Comparison of ENCODE assay signal across 9 mouse cellular contexts in the genomic region with DNA sequence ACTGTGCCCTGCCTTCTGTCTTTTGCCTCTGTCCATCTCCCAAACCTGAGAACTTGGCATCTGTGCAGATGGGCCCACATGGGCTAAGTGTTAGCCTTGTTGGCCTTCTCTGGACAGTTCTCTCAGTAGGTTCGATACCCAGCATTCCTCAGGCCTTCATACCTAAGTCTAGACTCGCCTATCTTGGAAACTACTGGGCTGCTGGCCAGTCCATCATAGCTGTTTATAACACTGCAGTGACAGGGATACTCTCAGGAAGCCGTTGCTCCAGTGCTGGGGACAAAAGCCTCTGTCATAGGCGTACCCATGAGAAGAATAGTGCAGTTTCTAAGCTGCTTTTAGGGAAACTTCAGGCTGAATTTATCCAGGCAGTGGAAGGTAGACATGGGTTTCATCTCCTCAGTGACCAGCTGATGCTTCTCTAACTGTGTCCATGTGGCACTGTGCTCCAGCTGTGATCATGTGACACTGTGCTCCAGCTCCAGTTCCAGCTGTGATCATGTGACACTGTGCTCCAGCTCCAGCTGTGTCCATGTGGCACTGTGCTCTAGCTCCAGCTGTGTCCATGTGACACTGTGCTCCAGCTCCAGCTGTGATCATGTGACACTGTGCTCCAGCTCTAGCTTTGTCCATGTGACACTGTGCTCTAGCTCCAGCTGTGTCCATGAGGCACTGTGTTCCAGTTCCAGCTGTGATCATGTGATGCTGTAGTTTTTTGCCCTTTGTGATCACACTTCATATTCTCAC.
A peak's percentile ranks its signal among the peaks of the same experiment; 100 is the strongest.
DNase-seq lines count a peak whose midpoint lies in the region; ATAC-seq and TF ChIP-seq lines count a peak whose summit lies in the region.
"Had no signal": no experiment of that assay in that cellular context is flagged by ENCODE, and none has a peak within 500 bp of the region (broad histone marks: within the 10 kb centered on the region; RNA-seq: fewer than 3 reads in every experiment).

No protein-coding gene starts in this region.

- H3K4me2 ChIP-seq in intestine, embryonic 14.5 days (ENCODE audit: low read length): no peak overlapping the region
- no peak overlapping the region for H3K4me2 ChIP-seq in intestine, postnatal 0 days (replicated peaks; ENCODE audit: low read depth)
- H3K4me2 ChIP-seq in CH12.LX (ENCODE audit: insufficient read depth, low read depth, poor library complexity, severe bottlenecking): no peak overlapping the region
- no peak overlapping the region for H3K4me2 ChIP-seq in limb, embryonic 15.5 days
- H3K4me2 ChIP-seq: stomach, embryonic 15.5 days had no signal

- in situ Hi-C loops in CH12.LX (cut with MboI; ENCODE audit: low pct_ligation_motif_present, low pct_unique_long_range_greater_than_20kb, low sequenced_read_pairs): no loop called here

- TF ChIP-seq RAD21 in CH12.LX (IDR thresholded peaks at IDR 0.05; ENCODE audit: low read depth, low read length): no peak

- no peaks in the 10 kb centered on the region for H3K27me3 ChIP-seq in intestine, embryonic 14.5 days (replicated peaks; ENCODE audit: control insufficient read depth, insufficient read depth, low read length)
- no peaks in the 10 kb centered on the region for H3K27me3 ChIP-seq in intestine, postnatal 0 days (replicated peaks; ENCODE audit: control insufficient read depth, insufficient read depth, low read length)
- H3K27me3 ChIP-seq in CH12.LX (replicated peaks): no peaks in the 10 kb centered on the region
- no peaks in the 10 kb centered on the region for H3K27me3 ChIP-seq in heart, adult 2 months (ENCODE audit: control insufficient read depth, insufficient read depth, low read length)
- no peaks in the 10 kb centered on the region for H3K27me3 ChIP-seq in limb, embryonic 15.5 days
- H3K27me3 ChIP-seq: stomach, embryonic 15.5 days had no signal

- no peak for TF ChIP-seq EP300 in CH12.LX (IDR thresholded peaks at IDR 0.05; ENCODE audit: low read length)
- peak; percentile 98 for TF ChIP-seq EP300 in heart, adult 2 months (IDR thresholded peaks at IDR 0.05; ENCODE audit: insufficient read depth, low read depth, low read length)

- peaks cover 44% of the 10 kb centered on the region for H3K4me1 ChIP-seq in intestine, embryonic 14.5 days (replicated peaks; ENCODE audit: control insufficient read depth, insufficient read depth, low read length)
- H3K4me1 ChIP-seq in intestine, postnatal 0 days (replicated peaks; ENCODE audit: control insufficient read depth, insufficient read depth, low read length): no peaks in the 10 kb centered on the region
- peaks cover 2 to 19% of the 10 kb centered on the region in 2 experiments; a peak in 3 of 4 replicates for H3K4me1 ChIP-seq in CH12.LX (ENCODE audit: control insufficient read depth in 1 of 2, insufficient read depth in 2 of 2)
- peaks cover 33% of the 10 kb centered on the region for H3K4me1 ChIP-seq in heart, adult 2 months (ENCODE audit: control insufficient read depth, insufficient read depth, low read length)
- peaks cover 63% of the 10 kb centered on the region for H3K4me1 ChIP-seq in limb, embryonic 15.5 days

- TF ChIP-seq POLR2A in CH12.LX (IDR thresholded peaks at IDR 0.05; ENCODE audit: low read depth, low read length): no peak
- TF ChIP-seq POLR2A in heart, adult 2 months (IDR thresholded peaks at IDR 0.05; ENCODE audit: insufficient read depth, low read depth, low read length): no peak

- H3K9ac ChIP-seq in intestine, embryonic 14.5 days (ENCODE audit: low read length): no peak overlapping the region
- H3K9ac ChIP-seq in intestine, postnatal 0 days (ENCODE audit: low read depth, low read length): no peak overlapping the region
- H3K9ac ChIP-seq in CH12.LX (ENCODE audit: insufficient read depth, low read depth): no peak overlapping the region
- H3K9ac ChIP-seq in heart, adult 2 months (ENCODE audit: low read depth, low read length): no peak overlapping the region
- no peak overlapping the region for H3K9ac ChIP-seq in limb, embryonic 15.5 days
- H3K9ac ChIP-seq: stomach, embryonic 15.5 days had no signal

- H3K79me2 ChIP-seq in CH12.LX (replicated peaks; ENCODE audit: control insufficient read depth, extremely low read depth, insufficient read depth, poor library complexity, severe bottlenecking): no peaks in the 10 kb centered on the region
- peaks cover 2% of the 10 kb centered on the region; the same call in 1 of the 2 replicates for H3K79me2 ChIP-seq in heart, adult 2 months (replicated peaks; ENCODE audit: control insufficient read depth, insufficient read depth, low read length)

- dilution Hi-C loops in CH12.LX (cut with MboI; ENCODE audit: extremely low pct_ligation_motif_present, extremely low pct_unique_long_range_greater_than_20kb, low sequenced_read_pairs): no loop called here

- H3K9me3 ChIP-seq in intestine, embryonic 14.5 days (ENCODE audit: control insufficient read depth, low read length): no peaks in the 10 kb centered on the region
- H3K9me3 ChIP-seq in intestine, postnatal 0 days (ENCODE audit: control insufficient read depth): no peaks in the 10 kb centered on the region
- no peaks in the 10 kb centered on the region for H3K9me3 ChIP-seq in CH12.LX (replicated peaks; ENCODE audit: low read length)
- no peaks in the 10 kb centered on the region for H3K9me3 ChIP-seq in limb, embryonic 15.5 days
- H3K9me3 ChIP-seq: stomach, embryonic 15.5 days had no signal

- no peak overlapping the region for H3K4me3 ChIP-seq in intestine, embryonic 14.5 days (ENCODE audit: low read depth, low read length)
- H3K4me3 ChIP-seq in intestine, postnatal 0 days (ENCODE audit: low read depth, low read length): no peak overlapping the region
- H3K4me3 ChIP-seq in CH12.LX (replicated peaks in 1 of 3; ENCODE audit: low read depth in 2 of 3, low read length in 2 of 3, poor library complexity in 1 of 3): no peak overlapping the region
- H3K4me3 ChIP-seq in heart, adult 2 months: no peak overlapping the region
- H3K4me3 ChIP-seq in limb, embryonic 15.5 days: no peak overlapping the region
- H3K4me3 ChIP-seq: stomach, embryonic 15.5 days had no signal

- TF ChIP-seq CTCF in intestine, postnatal 0 days (IDR thresholded peaks at IDR 0.05; ENCODE audit: low read depth): no peak
- TF ChIP-seq CTCF in CH12.LX (conservative IDR thresholded peaks at IDR 0.05 in 1 of 2, IDR thresholded peaks at IDR 0.05 in 1 of 2; ENCODE audit: low read depth in 2 of 2, low read length in 2 of 2): no peak
- TF ChIP-seq CTCF in heart, adult 2 months (IDR thresholded peaks at IDR 0.05): no peak

- peak; percentile 19; the same call in 1 of the 2 replicates for ATAC-seq in intestine, embryonic 14.5 days (replicated peaks; ENCODE audit: low FRiP score, low TSS enrichment, low read depth)
- ATAC-seq in intestine, postnatal 0 days: no peak
- no peak for ATAC-seq in limb, embryonic 15.5 days (ENCODE audit: insufficient number of reproducible peaks, low FRiP score, low TSS enrichment, low read depth)
- no peak for ATAC-seq in monocyte, adult 5-6 weeks (replicated peaks; ENCODE audit: insufficient number of reproducible peaks, low FRiP score, low TSS enrichment, poor library complexity, severe bottlenecking)

- intact Hi-C loops in heart, adult 2 months (cut with DNase I): no loop called here

- H3K27ac ChIP-seq in intestine, embryonic 14.5 days (ENCODE audit: low read depth): no peak overlapping the region
- H3K27ac ChIP-seq in intestine, postnatal 0 days (ENCODE audit: low read depth, low read length): no peak overlapping the region
- H3K27ac ChIP-seq in CH12.LX (ENCODE audit: insufficient read depth, low read depth): no peak overlapping the region
- H3K27ac ChIP-seq in heart, adult 2 months: peak overlapping the region; percentile 69
- H3K27ac ChIP-seq in limb, embryonic 15.5 days: peak overlapping the region; percentile 4; the same call in 1 of the 2 replicates

- no peak for DNase-seq in intestine, embryonic 14.5 days (ENCODE audit: low spot score)
- DNase-seq in CH12.LX (ENCODE audit: extremely low read depth): no peak
- peak in 1 of 2 experiments; percentile 65 for DNase-seq in heart, adult 2 months
- no peak for DNase-seq in urinary bladder, postnatal 25 days (ENCODE audit: low spot score)
- no peak for DNase-seq in layer of hippocampus, postnatal 14 days (ENCODE audit: low spot score in 2 of 2)

- WGBS in intestine, embryonic 14.5 days: 57% methylated on average over 4 of the region's 4 CpGs
- WGBS in intestine, postnatal 0 days: 59% methylated on average over 4 of the region's 4 CpGs
- WGBS in heart, adult 2 months: 28% methylated on average over 4 of the region's 4 CpGs
- 72% methylated on average over 4 of the region's 4 CpGs for WGBS in limb, embryonic 15.5 days

- no peaks in the 10 kb centered on the region for H3K36me3 ChIP-seq in intestine, embryonic 14.5 days (ENCODE audit: control insufficient read depth, insufficient read depth, low read length)
- H3K36me3 ChIP-seq in intestine, postnatal 0 days (ENCODE audit: control insufficient read depth, insufficient read depth): no peaks in the 10 kb centered on the region
- no peaks in the 10 kb centered on the region for H3K36me3 ChIP-seq in CH12.LX (replicated peaks in 1 of 2; ENCODE audit: control insufficient read depth in 1 of 2, insufficient read depth in 1 of 2, low read length in 1 of 2)
- H3K36me3 ChIP-seq in heart, adult 2 months (ENCODE audit: control insufficient read depth, insufficient read depth, low read length): peaks cover 11% of the 10 kb centered on the region
- H3K36me3 ChIP-seq in limb, embryonic 15.5 days: no peaks in the 10 kb centered on the region
- H3K36me3 ChIP-seq: stomach, embryonic 15.5 days had no signal

TF ChIP-seq in CH12.LX, 34 proteins besides CTCF, POLR2A, EP300 and RAD21:
- TF ChIP-seq USF2 (conservative IDR thresholded peaks at IDR 0.05; ENCODE audit: low read depth, low read length) (0 out of 2 replicates have a peak, but pooled peaks have one; percentile 24), MXI1 (IDR thresholded peaks at IDR 0.05; ENCODE audit: low read depth, low read length) (no peak), USF1 (IDR thresholded peaks at IDR 0.05; ENCODE audit: low read depth, low read length) (0 out of 2 replicates have a peak, but pooled peaks have one; percentile 5)

Comparison
In these comparisons a context has a peak if more than half of its experiments do, and no peak if none do; other contexts are left out.
1. H3K27ac ChIP-seq: peak in heart, adult 2 months (single experiment) and limb, embryonic 15.5 days (single experiment); none in intestine, embryonic 14.5 days (single experiment), intestine, postnatal 0 days (single experiment) and CH12.LX (single experiment).